Mouse (Mus musculus): ENCODE data around the gene Kcnh1.

GRCm38 (mm10) chr1:192259616-192260015 lies 69.0 kb downstream of the Kcnh1 start:
- TF ChIP-seq GATA1 (IDR thresholded peaks at IDR 0.05; ENCODE audit: low read length), result no peak
- TF ChIP-seq TAL1 (IDR thresholded peaks at IDR 0.05; ENCODE audit: low read length), result no peak
